Comparison of ENCODE assay signal across 8 mouse cellular contexts in genomic region chr13:52222315-52223097, GRCm38 (mm10).
DNase-seq lines count a peak whose midpoint lies in the region; TF ChIP-seq lines count a peak whose summit lies in the region.

No protein-coding gene starts in this region.

- peak overlapping the region; percentile 0; the same call in 1 of the 2 replicates for H3K9ac ChIP-seq in liver, adult 2 months (ENCODE audit: low read depth, low read length)

- TF ChIP-seq POLR2A in liver, adult 2 months (IDR thresholded peaks at IDR 0.05; ENCODE audit: extremely low read depth, insufficient read depth, low read length), result no peak
- TF ChIP-seq POLR2A in thymus, adult 2 months (IDR thresholded peaks at IDR 0.05; ENCODE audit: control insufficient read depth, extremely low read depth, insufficient read depth, low read length, poor library complexity), result no peak

- no peaks in the 10 kb centered on the region for H3K36me3 ChIP-seq in liver, adult 2 months (ENCODE audit: control insufficient read depth, insufficient read depth, low read length)
- no peaks in the 10 kb centered on the region for H3K36me3 ChIP-seq in thymus, adult 2 months (ENCODE audit: control insufficient read depth, insufficient read depth, low read length)

- WGBS in liver, adult 2 months, result 44% methylated on average over 11 of the region's 11 CpGs
- 87% methylated on average over 11 of the region's 11 CpGs for WGBS in thymus, adult 2 months

- peak; percentile 61 to 62 for DNase-seq in adrenal gland, adult (ENCODE audit: inconsistent age in 2 of 2, low spot score in 1 of 2)
- DNase-seq in adrenal gland, adult 8-10 months, result no peak
- DNase-seq in ovary, adult 18-20 months (ENCODE audit: low spot score), result peak; percentile 50
- DNase-seq in ovary, postnatal 14 days (ENCODE audit: low spot score), result no peak
- peak; percentile 79 for DNase-seq in liver, adult 2 months (ENCODE audit: extremely low read depth, low read depth, low spot score)
- DNase-seq in testis, postnatal 10 days (ENCODE audit: low spot score), result peak; percentile 49
- DNase-seq in spleen, postnatal 36 days (ENCODE audit: low spot score in 2 of 2), result no peak
- DNase-seq in thymus, adult 2 months, result no peak

- H3K27ac ChIP-seq in liver, adult 2 months (replicated peaks; ENCODE audit: insufficient read depth, low read depth, low read length), result peak overlapping the region; percentile 6; the same call in 1 of the 2 replicates
- H3K27ac ChIP-seq in thymus, adult 2 months (ENCODE audit: control insufficient read depth, insufficient read depth, low read length), result no peak overlapping the region

- H3K4me3 ChIP-seq in liver, adult 2 months (ENCODE audit: insufficient read depth, low read depth, low read length), result no peak overlapping the region
- no peak overlapping the region for H3K4me3 ChIP-seq in thymus, adult 2 months (ENCODE audit: control insufficient read depth, insufficient read depth, low read length)

- peaks cover 12% of the 10 kb centered on the region for H3K4me1 ChIP-seq in liver, adult 2 months (ENCODE audit: control insufficient read depth, insufficient read depth, low read length)
- no peaks in the 10 kb centered on the region for H3K4me1 ChIP-seq in thymus, adult 2 months (replicated peaks; ENCODE audit: control insufficient read depth, insufficient read depth, low read length)

- H3K79me2 ChIP-seq in liver, adult 2 months (ENCODE audit: control insufficient read depth, insufficient read depth, low read length), result no peaks in the 10 kb centered on the region

- TF ChIP-seq CTCF in liver, adult 2 months (IDR thresholded peaks at IDR 0.05; ENCODE audit: low read depth, low read length), result no peak
- TF ChIP-seq CTCF in thymus, adult 2 months (IDR thresholded peaks at IDR 0.05; ENCODE audit: borderline replicate concordance, control insufficient read depth, extremely low read depth, insufficient read depth, low read length, poor library complexity), result no peak

- no peaks in the 10 kb centered on the region for H3K27me3 ChIP-seq in liver, adult 2 months (ENCODE audit: control insufficient read depth, insufficient read depth, low read length)
- no peaks in the 10 kb centered on the region for H3K27me3 ChIP-seq in thymus, adult 2 months (ENCODE audit: control insufficient read depth, insufficient read depth, low read length)

Comparison
In these comparisons a context has a peak if more than half of its experiments do, and no peak if none do; other contexts are left out.
1. DNase-seq: peak in adrenal gland, adult (2 of 2), ovary, adult 18-20 months (single experiment), liver, adult 2 months (single experiment) and testis, postnatal 10 days (single experiment); none in adrenal gland, adult 8-10 months (single experiment), ovary, postnatal 14 days (single experiment), spleen, postnatal 36 days (0 of 2) and thymus, adult 2 months (single experiment).